Mouse (Mus musculus): ENCODE measurements around the gene Pemt. TPM values are rescaled to one million over a fixed set of nuclear protein-coding genes. Genes with fewer than 3 reads are reported as not detected.

Pemt gene
- polyA plus RNA-seq, 1 experiment from 2014 or later = 7.7 TPM

GRCm38 (mm10) chr11:60001231-60001980 lies 44.9 kb downstream of the Pemt start:
- H3K27me3 ChIP-seq (ENCODE audit: control insufficient read depth, insufficient read depth, low read length) = no peaks in the 10 kb centered on the region
- no peaks in the 10 kb centered on the region for H3K4me1 ChIP-seq (replicated peaks; ENCODE audit: control insufficient read depth, insufficient read depth, low read length)
- H3K9ac ChIP-seq (ENCODE audit: low read length) = no peak overlapping the region
- H3K36me3 ChIP-seq (ENCODE audit: control insufficient read depth, insufficient read depth, low read length) = no peaks in the 10 kb centered on the region
- no peak overlapping the region for H3K4me3 ChIP-seq (ENCODE audit: low read depth, low read length)
- ATAC-seq (replicated peaks; ENCODE audit: low FRiP score) (no peak), DNase-seq (ENCODE audit: low spot score) (no peak)
- H3K27ac ChIP-seq (ENCODE audit: low read depth, low read length) = no peak overlapping the region
- no peak overlapping the region for H3K4me2 ChIP-seq (ENCODE audit: low read depth, low read length, severe bottlenecking)
- 86% methylated on average over 5 of the region's 5 CpGs for WGBS
- no peaks in the 10 kb centered on the region for H3K9me3 ChIP-seq (ENCODE audit: control insufficient read depth, low read length)

DNA sequence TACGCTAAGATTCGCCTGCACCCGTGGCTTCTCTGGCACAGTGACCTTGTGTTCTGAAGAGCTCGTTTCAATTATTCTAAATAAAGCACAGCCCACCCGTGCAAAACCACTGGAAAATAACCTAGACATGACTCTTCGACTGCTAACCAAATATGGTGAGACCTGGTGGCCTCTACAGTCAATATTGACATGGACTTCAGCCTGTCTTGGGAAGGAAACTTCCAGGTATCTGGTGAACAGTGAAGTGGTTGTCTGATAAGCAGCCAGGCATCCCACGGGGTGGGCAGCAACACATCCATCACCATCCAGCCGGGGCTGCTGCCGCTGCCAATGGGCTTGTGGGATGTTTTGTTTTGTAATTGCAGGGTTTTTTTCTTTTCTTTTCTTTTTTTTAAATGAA lies 52.0 kb downstream of the Pemt start:
- 89% methylated on average over 9 of the region's 9 CpGs for WGBS
- DNase-seq (ENCODE audit: low spot score) = no peak

GRCm38 (mm10) chr11:59991365-59991764 lies 54.9 kb downstream of the Pemt start:
- Histone ChIP-seq H3K4me2 (ENCODE audit: low read depth, low read length, severe bottlenecking) (no peak overlapping the region), H3K4me1 (replicated peaks; ENCODE audit: control insufficient read depth, insufficient read depth, low read length) (no peaks in the 10 kb centered on the region), H3K9ac (ENCODE audit: low read length) (no peak overlapping the region), H3K4me3 (ENCODE audit: low read depth, low read length) (no peak overlapping the region), H3K27ac (ENCODE audit: low read depth, low read length) (no peak overlapping the region), H3K27me3 (ENCODE audit: control insufficient read depth, insufficient read depth, low read length) (no peaks in the 10 kb centered on the region), H3K9me3 (ENCODE audit: control insufficient read depth, low read length) (no peaks in the 10 kb centered on the region), H3K36me3 (ENCODE audit: control insufficient read depth, insufficient read depth, low read length) (no peaks in the 10 kb centered on the region)
- 88% methylated on average over 8 of the region's 8 CpGs for WGBS
- DNase-seq (ENCODE audit: low spot score) = no peak
- ATAC-seq (replicated peaks; ENCODE audit: low FRiP score) = no peak

More for the DNA sequence above, 52.0 kb downstream of the Pemt start:
- Histone ChIP-seq H3K27me3 (ENCODE audit: control insufficient read depth, insufficient read depth, low read length) (no peaks in the 10 kb centered on the region), H3K9me3 (ENCODE audit: control insufficient read depth, low read length) (no peaks in the 10 kb centered on the region), H3K4me3 (ENCODE audit: low read depth, low read length) (no peak overlapping the region), H3K9ac (ENCODE audit: low read length) (no peak overlapping the region), H3K4me1 (replicated peaks; ENCODE audit: control insufficient read depth, insufficient read depth, low read length) (no peaks in the 10 kb centered on the region), H3K4me2 (ENCODE audit: low read depth, low read length, severe bottlenecking) (no peak overlapping the region), H3K27ac (ENCODE audit: low read depth, low read length) (no peak overlapping the region), H3K36me3 (ENCODE audit: control insufficient read depth, insufficient read depth, low read length) (no peaks in the 10 kb centered on the region)
- ATAC-seq (replicated peaks; ENCODE audit: low FRiP score) = no peak

DNA sequence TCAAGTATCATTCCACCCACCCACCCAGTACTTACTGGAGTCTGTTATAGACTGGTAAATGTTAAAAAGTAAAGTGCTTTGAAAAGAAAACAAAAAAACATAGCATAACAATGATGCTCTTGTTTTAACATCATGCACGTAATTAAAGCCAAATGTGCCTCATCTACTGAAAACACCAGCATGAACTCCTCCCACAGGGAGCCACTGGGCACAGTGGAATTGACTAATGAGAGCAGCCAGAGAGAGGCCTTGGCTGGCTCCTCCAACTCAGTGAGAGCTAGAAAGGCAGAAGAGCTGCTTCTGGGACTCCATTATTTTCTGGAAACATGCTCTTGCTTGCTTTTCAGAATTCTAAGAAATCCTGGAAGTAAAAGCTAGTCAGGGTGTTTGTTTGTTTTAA lies 56.9 kb downstream of the Pemt start:
- Histone ChIP-seq H3K27me3 (ENCODE audit: control insufficient read depth, insufficient read depth, low read length) (no peaks in the 10 kb centered on the region), H3K4me2 (ENCODE audit: low read depth, low read length, severe bottlenecking) (no peak overlapping the region), H3K9me3 (ENCODE audit: control insufficient read depth, low read length) (no peaks in the 10 kb centered on the region), H3K4me3 (ENCODE audit: low read depth, low read length) (no peak overlapping the region), H3K9ac (ENCODE audit: low read length) (no peak overlapping the region), H3K36me3 (ENCODE audit: control insufficient read depth, insufficient read depth, low read length) (no peaks in the 10 kb centered on the region), H3K4me1 (replicated peaks; ENCODE audit: control insufficient read depth, insufficient read depth, low read length) (no peaks in the 10 kb centered on the region), H3K27ac (ENCODE audit: low read depth, low read length) (no peak overlapping the region)
- no peak for ATAC-seq (replicated peaks; ENCODE audit: low FRiP score)
- no peak for DNase-seq (ENCODE audit: low spot score)
- WGBS = 70% methylated on average over 1 of the region's 1 CpGs

GRCm38 (mm10) chr11:59977831-59978230 lies 68.5 kb downstream of the Pemt start:
- Histone ChIP-seq H3K9ac (ENCODE audit: low read length) (no peak overlapping the region), H3K27me3 (ENCODE audit: control insufficient read depth, insufficient read depth, low read length) (no peaks in the 10 kb centered on the region), H3K27ac (ENCODE audit: low read depth, low read length) (no peak overlapping the region), H3K4me1 (replicated peaks; ENCODE audit: control insufficient read depth, insufficient read depth, low read length) (no peaks in the 10 kb centered on the region; the same call in 1 of the 2 replicates), H3K36me3 (ENCODE audit: control insufficient read depth, insufficient read depth, low read length) (no peaks in the 10 kb centered on the region), H3K4me3 (ENCODE audit: low read depth, low read length) (no peak overlapping the region), H3K9me3 (ENCODE audit: control insufficient read depth, low read length) (no peaks in the 10 kb centered on the region), H3K4me2 (ENCODE audit: low read depth, low read length, severe bottlenecking) (no peak overlapping the region)
- WGBS = 84% methylated on average over 5 of the region's 5 CpGs
- DNase-seq (ENCODE audit: low spot score) (no peak), ATAC-seq (replicated peaks; ENCODE audit: low FRiP score) (no peak)

DNA sequence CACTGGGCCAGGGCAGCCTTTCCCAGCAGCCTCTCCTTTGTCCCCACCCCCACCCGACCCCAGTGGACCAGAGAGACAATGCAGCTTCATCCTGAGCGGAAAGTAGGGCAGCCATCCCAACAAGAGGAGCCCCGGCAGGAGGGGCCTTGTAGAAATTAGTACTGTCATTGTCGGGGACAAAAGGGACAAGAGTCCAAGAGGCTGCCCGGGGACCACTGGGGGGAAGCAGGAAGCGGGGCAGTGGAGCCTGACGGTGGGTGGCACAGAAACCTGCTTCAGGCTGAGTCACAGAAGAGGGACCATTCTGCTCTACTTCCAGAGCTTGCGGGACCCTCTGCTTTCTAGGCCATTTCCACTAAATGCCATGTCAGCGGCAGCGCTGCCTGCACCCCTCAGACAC lies 71.0 kb downstream of the Pemt start:
- Histone ChIP-seq H3K9ac (ENCODE audit: low read length) (no peak overlapping the region), H3K4me3 (ENCODE audit: low read depth, low read length) (no peak overlapping the region), H3K36me3 (ENCODE audit: control insufficient read depth, insufficient read depth, low read length) (no peaks in the 10 kb centered on the region), H3K4me1 (replicated peaks; ENCODE audit: control insufficient read depth, insufficient read depth, low read length) (no peaks in the 10 kb centered on the region; the same call in 1 of the 2 replicates), H3K9me3 (ENCODE audit: control insufficient read depth, low read length) (no peaks in the 10 kb centered on the region), H3K4me2 (ENCODE audit: low read depth, low read length, severe bottlenecking) (no peak overlapping the region), H3K27ac (ENCODE audit: low read depth, low read length) (no peak overlapping the region), H3K27me3 (ENCODE audit: control insufficient read depth, insufficient read depth, low read length) (no peaks in the 10 kb centered on the region)
- no peak for DNase-seq (ENCODE audit: low spot score)
- ATAC-seq (replicated peaks; ENCODE audit: low FRiP score) = no peak
- WGBS = 20% methylated on average over 10 of the region's 10 CpGs

DNA sequence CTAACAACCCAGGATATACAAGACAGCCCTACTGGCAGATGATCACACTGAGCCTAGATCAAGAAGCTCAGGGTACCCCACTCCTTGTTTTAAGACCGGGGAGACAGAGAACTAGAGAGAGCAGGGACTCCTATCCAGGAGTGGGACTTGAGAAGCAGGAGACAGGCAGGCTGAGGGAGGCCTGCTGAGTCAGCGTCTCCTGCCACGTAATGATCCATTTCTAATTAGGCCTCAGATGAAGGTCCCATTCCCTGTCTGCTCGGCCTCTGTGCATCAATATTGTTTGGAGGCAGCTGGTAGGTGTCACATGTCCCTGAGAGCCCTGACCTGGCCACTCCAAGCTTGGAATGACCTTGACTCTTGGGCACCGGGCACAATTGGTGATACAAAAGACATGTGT lies 72.9 kb downstream of the Pemt start:
- no peaks in the 10 kb centered on the region for H3K27me3 ChIP-seq (ENCODE audit: control insufficient read depth, insufficient read depth, low read length)
- no peak overlapping the region for H3K4me2 ChIP-seq (ENCODE audit: low read depth, low read length, severe bottlenecking)
- DNase-seq (ENCODE audit: low spot score) (no peak), ATAC-seq (replicated peaks; ENCODE audit: low FRiP score) (no peak)
- no peaks in the 10 kb centered on the region for H3K9me3 ChIP-seq (ENCODE audit: control insufficient read depth, low read length)
- no peaks in the 10 kb centered on the region; the same call in 1 of the 2 replicates for H3K4me1 ChIP-seq (replicated peaks; ENCODE audit: control insufficient read depth, insufficient read depth, low read length)
- H3K36me3 ChIP-seq (ENCODE audit: control insufficient read depth, insufficient read depth, low read length) = no peaks in the 10 kb centered on the region
- H3K4me3 ChIP-seq (ENCODE audit: low read depth, low read length) = no peak overlapping the region
- H3K9ac ChIP-seq (ENCODE audit: low read length) = no peak overlapping the region
- 77% methylated on average over 5 of the region's 5 CpGs for WGBS
- no peak overlapping the region for H3K27ac ChIP-seq (ENCODE audit: low read depth, low read length)

DNA sequence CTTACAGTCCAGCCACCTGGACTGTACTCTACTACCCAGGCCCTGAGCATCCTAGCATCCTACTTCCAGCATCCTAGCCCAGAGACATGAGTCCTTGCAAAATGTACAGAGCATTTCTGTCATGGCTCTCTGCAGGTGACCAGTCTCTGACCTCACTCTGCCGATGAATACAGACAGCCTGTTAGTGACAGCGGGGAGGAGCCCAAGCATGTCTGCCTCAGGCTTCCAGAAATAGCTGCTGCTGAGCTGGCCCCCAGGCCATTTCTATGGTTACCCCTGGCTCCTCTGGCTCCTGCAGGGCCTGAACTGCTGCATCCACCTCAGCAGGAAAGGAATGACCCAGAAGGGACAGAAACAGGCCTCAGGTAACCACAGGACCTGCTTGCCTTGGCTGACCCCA lies 74.6 kb downstream of the Pemt start:
- ATAC-seq (replicated peaks; ENCODE audit: low FRiP score) = no peak

GRCm38 (mm10) chr11:59970780-59971179 lies 75.5 kb downstream of the Pemt start:
- WGBS = 87% methylated on average over 5 of the region's 5 CpGs
- Histone ChIP-seq H3K9ac (ENCODE audit: low read length) (no peak overlapping the region), H3K4me3 (ENCODE audit: low read depth, low read length) (no peak overlapping the region), H3K36me3 (ENCODE audit: control insufficient read depth, insufficient read depth, low read length) (no peaks in the 10 kb centered on the region), H3K9me3 (ENCODE audit: control insufficient read depth, low read length) (no peaks in the 10 kb centered on the region), H3K4me1 (replicated peaks; ENCODE audit: control insufficient read depth, insufficient read depth, low read length) (no peaks in the 10 kb centered on the region; the same call in 1 of the 2 replicates), H3K27me3 (ENCODE audit: control insufficient read depth, insufficient read depth, low read length) (no peaks in the 10 kb centered on the region), H3K4me2 (ENCODE audit: low read depth, low read length, severe bottlenecking) (no peak overlapping the region), H3K27ac (ENCODE audit: low read depth, low read length) (no peak overlapping the region)
- ATAC-seq (replicated peaks; ENCODE audit: low FRiP score) = no peak
- DNase-seq (ENCODE audit: low spot score) = no peak

More for the DNA sequence above, 74.6 kb downstream of the Pemt start:
- H3K27me3 ChIP-seq (ENCODE audit: control insufficient read depth, insufficient read depth, low read length) = no peaks in the 10 kb centered on the region
- H3K4me1 ChIP-seq (replicated peaks; ENCODE audit: control insufficient read depth, insufficient read depth, low read length) = no peaks in the 10 kb centered on the region; the same call in 1 of the 2 replicates
- 65% methylated on average over 2 of the region's 2 CpGs for WGBS
- H3K27ac ChIP-seq (ENCODE audit: low read depth, low read length) = no peak overlapping the region
- H3K4me2 ChIP-seq (ENCODE audit: low read depth, low read length, severe bottlenecking) = no peak overlapping the region
- no peaks in the 10 kb centered on the region for H3K36me3 ChIP-seq (ENCODE audit: control insufficient read depth, insufficient read depth, low read length)
- H3K4me3 ChIP-seq (ENCODE audit: low read depth, low read length) = no peak overlapping the region
- no peak for DNase-seq (ENCODE audit: low spot score)
- H3K9me3 ChIP-seq (ENCODE audit: control insufficient read depth, low read length) = no peaks in the 10 kb centered on the region
- H3K9ac ChIP-seq (ENCODE audit: low read length) = no peak overlapping the region
